9 mouse cellular contexts compared by ENCODE assay signal in the genomic region with DNA sequence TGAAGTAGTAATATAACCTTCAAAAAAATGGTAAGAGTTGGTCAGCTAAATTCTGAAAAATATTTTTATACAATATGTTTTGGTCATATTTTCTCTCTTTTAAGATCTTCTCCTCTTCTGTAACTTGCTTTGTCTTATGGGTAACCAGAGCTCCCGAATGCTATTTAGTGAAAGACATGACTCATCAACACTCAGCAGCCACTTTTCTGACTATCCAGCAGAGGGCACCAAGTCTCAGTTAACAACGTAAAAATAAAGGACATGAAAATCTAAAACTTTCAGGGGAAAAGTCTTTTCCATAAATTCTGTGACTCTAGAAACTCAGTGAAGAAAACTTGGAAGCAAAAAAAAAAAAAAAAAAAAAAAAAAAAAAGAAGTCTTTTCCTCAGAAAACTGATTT.
DNase-seq lines count a peak whose midpoint lies in the region; ATAC-seq and TF ChIP-seq lines count a peak whose summit lies in the region.
"Had no signal": no experiment of that assay in that cellular context is flagged by ENCODE, and none has a peak within 500 bp of the region (broad histone marks: within the 10 kb centered on the region; RNA-seq: fewer than 3 reads in every experiment).

No protein-coding gene starts in this region.

- no peaks in the 10 kb centered on the region for H3K79me2 ChIP-seq in MEL (ENCODE audit: control insufficient read depth, insufficient read depth, low read length, poor library complexity)

- 11% methylated on average over 2 of the region's 2 CpGs for WGBS in forebrain, embryonic 11.5 days
- WGBS in forebrain, embryonic 10.5 days: 28% methylated on average over 2 of the region's 2 CpGs
- 16% methylated on average over 2 of the region's 2 CpGs for WGBS in liver, embryonic 12.5 days (ENCODE audit: insufficient replicate concordance)

- no peak for DNase-seq in forebrain, embryonic 11.5 days (ENCODE audit: low spot score)
- DNase-seq in forebrain, embryonic 10.5 days (ENCODE audit: extremely low spot score, low spot score): no peak
- DNase-seq in left cerebral cortex, postnatal 25 days (ENCODE audit: low spot score in 2 of 2): peak; percentile 29 to 54
- no peak for DNase-seq in left cerebral cortex, adult 8-10 months (ENCODE audit: low spot score in 2 of 2)
- peak; percentile 76 for DNase-seq in MEL (ENCODE audit: low read depth, low spot score)
- peak; percentile 35 for DNase-seq in forelimb bud, embryonic 11.5 days (ENCODE audit: low read depth, low spot score)

- H3K36me3 ChIP-seq in forebrain, embryonic 11.5 days (ENCODE audit: control insufficient read depth, insufficient read depth, low read length): no peaks in the 10 kb centered on the region
- H3K36me3 ChIP-seq in forebrain, embryonic 10.5 days (replicated peaks): no peaks in the 10 kb centered on the region
- peaks cover 0 to 3% of the 10 kb centered on the region in 2 experiments; a peak in 1 of 4 replicates for H3K36me3 ChIP-seq in MEL (ENCODE audit: control insufficient read depth in 1 of 2, insufficient read depth in 2 of 2, low read length in 2 of 2)
- H3K36me3 ChIP-seq in liver, embryonic 12.5 days: no peaks in the 10 kb centered on the region
- H3K36me3 ChIP-seq: heart, embryonic 13.5 days had no signal

- peak; percentile 43 to 93 (median 47) for TF ChIP-seq CTCF in MEL (IDR thresholded peaks at IDR 0.05 in 2 of 3, conservative IDR thresholded peaks at IDR 0.05 in 1 of 3; ENCODE audit: control insufficient read depth in 1 of 3, insufficient read depth in 1 of 3, low read depth in 2 of 3, low read length in 3 of 3, poor library complexity in 1 of 3, severe bottlenecking in 1 of 3)

- H3K9me3 ChIP-seq in forebrain, embryonic 11.5 days (ENCODE audit: control insufficient read depth, low read length): no peaks in the 10 kb centered on the region
- H3K9me3 ChIP-seq in forebrain, embryonic 10.5 days: no peaks in the 10 kb centered on the region
- no peaks in the 10 kb centered on the region for H3K9me3 ChIP-seq in MEL (replicated peaks; ENCODE audit: insufficient read depth, low read length)
- no peaks in the 10 kb centered on the region for H3K9me3 ChIP-seq in liver, embryonic 12.5 days (replicated peaks)
- H3K9me3 ChIP-seq: heart, embryonic 13.5 days had no signal

- intact Hi-C loops in left cerebral cortex, postnatal 25 days (cut with DNase I): loop anchor here (5.0 to 10.0 kb wide), 3 partner anchors 649 to 1356 kb away; no protein-coding TSS in a partner anchor

- H3K4me3 ChIP-seq in forebrain, embryonic 11.5 days (ENCODE audit: low read depth, low read length): no peak overlapping the region
- H3K4me3 ChIP-seq in forebrain, embryonic 10.5 days: no peak overlapping the region
- no peak overlapping the region for H3K4me3 ChIP-seq in MEL (ENCODE audit: control insufficient read depth in 1 of 2, insufficient read depth in 1 of 2, low read depth in 2 of 2, low read length in 2 of 2)
- H3K4me3 ChIP-seq in liver, embryonic 12.5 days: no peak overlapping the region
- H3K4me3 ChIP-seq: heart, embryonic 13.5 days had no signal

- H3K9ac ChIP-seq in forebrain, embryonic 11.5 days (ENCODE audit: low read length): no peak overlapping the region
- H3K9ac ChIP-seq in MEL (ENCODE audit: control insufficient read depth, low read depth, low read length, poor library complexity, severe bottlenecking): no peak overlapping the region
- H3K9ac ChIP-seq in liver, embryonic 12.5 days: no peak overlapping the region
- H3K9ac ChIP-seq: heart, embryonic 13.5 days had no signal

- ATAC-seq in forebrain, embryonic 11.5 days (replicated peaks; ENCODE audit: low FRiP score): peak; percentile 81
- no peak for ATAC-seq in activated CD4-positive, CD25-positive, alpha-beta regulatory T cell, adult 4 months
- no peak for ATAC-seq in liver, embryonic 12.5 days

- H3K27ac ChIP-seq in forebrain, embryonic 11.5 days (ENCODE audit: low read depth, low read length): no peak overlapping the region
- H3K27ac ChIP-seq in forebrain, embryonic 10.5 days: no peak overlapping the region
- H3K27ac ChIP-seq in MEL (ENCODE audit: control insufficient read depth, low read depth, low read length): no peak overlapping the region
- no peak overlapping the region for H3K27ac ChIP-seq in liver, embryonic 12.5 days
- H3K27ac ChIP-seq: heart, embryonic 13.5 days had no signal

- H3K4me1 ChIP-seq in forebrain, embryonic 11.5 days (replicated peaks; ENCODE audit: control insufficient read depth, insufficient read depth, low read length): no peaks in the 10 kb centered on the region
- H3K4me1 ChIP-seq in forebrain, embryonic 10.5 days: no peaks in the 10 kb centered on the region
- peaks cover 0 to 6% of the 10 kb centered on the region in 2 experiments; a peak in 2 of 4 replicates for H3K4me1 ChIP-seq in MEL (ENCODE audit: control insufficient read depth in 1 of 2, insufficient read depth in 2 of 2, low read length in 2 of 2)
- H3K4me1 ChIP-seq in liver, embryonic 12.5 days: no peaks in the 10 kb centered on the region
- H3K4me1 ChIP-seq: heart, embryonic 13.5 days had no signal

- TF ChIP-seq RAD21 in MEL (IDR thresholded peaks at IDR 0.05; ENCODE audit: low read depth, low read length): peak; percentile 89

- TF ChIP-seq EP300 in MEL (IDR thresholded peaks at IDR 0.05; ENCODE audit: low read depth in 1 of 2, low read length in 2 of 2): no peak

- H3K4me2 ChIP-seq in forebrain, embryonic 11.5 days (ENCODE audit: low read depth, low read length, severe bottlenecking): no peak overlapping the region
- no peak overlapping the region for H3K4me2 ChIP-seq in liver, embryonic 12.5 days
- H3K4me2 ChIP-seq: heart, embryonic 13.5 days had no signal

- TF ChIP-seq POLR2A in MEL (IDR thresholded peaks at IDR 0.05; ENCODE audit: control insufficient read depth in 1 of 2, insufficient read depth in 1 of 2, low read depth in 1 of 2, low read length in 2 of 2, poor library complexity in 1 of 2): no peak

- no peaks in the 10 kb centered on the region for H3K27me3 ChIP-seq in forebrain, embryonic 11.5 days (ENCODE audit: control insufficient read depth, insufficient read depth, low read length)
- H3K27me3 ChIP-seq in forebrain, embryonic 10.5 days (ENCODE audit: poor library complexity, severe bottlenecking): no peaks in the 10 kb centered on the region
- no peaks in the 10 kb centered on the region for H3K27me3 ChIP-seq in MEL (ENCODE audit: control insufficient read depth in 1 of 2, insufficient read depth in 2 of 2, low read length in 2 of 2)
- no peaks in the 10 kb centered on the region for H3K27me3 ChIP-seq in liver, embryonic 12.5 days (replicated peaks)
- H3K27me3 ChIP-seq: heart, embryonic 13.5 days had no signal

TF ChIP-seq in MEL, 35 proteins besides CTCF, POLR2A, EP300 and RAD21:
- no peak for TF ChIP-seq E2F4 (IDR thresholded peaks at IDR 0.05; ENCODE audit: borderline replicate concordance, low read depth, low read length)
- peak; percentile 87 for TF ChIP-seq ZC3H11A (IDR thresholded peaks at IDR 0.05; ENCODE audit: low read depth, low read length)
- peak; percentile 87 for TF ChIP-seq JUND (IDR thresholded peaks at IDR 0.05; ENCODE audit: low read depth, low read length)
- no peak for TF ChIP-seq KAT2A (conservative IDR thresholded peaks at IDR 0.05; ENCODE audit: low read depth, low read length)
- peak; percentile 91 for TF ChIP-seq SMC3 (IDR thresholded peaks at IDR 0.05; ENCODE audit: low read depth, low read length)
- 0 out of 2 replicates have a peak, but pooled peaks have one; percentile 53 for TF ChIP-seq MAFK (IDR thresholded peaks at IDR 0.05; ENCODE audit: borderline replicate concordance, low read depth, low read length)

Comparison
In these comparisons a context has a peak if more than half of its experiments do, and no peak if none do; other contexts are left out.
1. DNase-seq: peak in left cerebral cortex, postnatal 25 days (2 of 2), MEL (single experiment) and forelimb bud, embryonic 11.5 days (single experiment); none in forebrain, embryonic 11.5 days (single experiment), forebrain, embryonic 10.5 days (single experiment) and left cerebral cortex, adult 8-10 months (0 of 2).